Mouse (Mus musculus) natural killer cell, adult 2 months (primary cell): ENCODE data around the gene Pfkl.
"Not testable (repeated sequence)": the region's sequence is repeated elsewhere in the genome, so short reads cannot be mapped to it uniquely, and the experiment has no call there.

Experiments
- DNase-seq, 2 experiments: peaks; one replicate each; pipeline ENCODE4 v3.0.0; 2022; ENCODE audit warnings: low spot score in 2 of 2

The Pfkl gene

GRCm38 (mm10) chr10:78009945-78010293 lies at the start of gene Pfkl:
Gene Pfkl (minus strand): TSS chr10:78010083.
- DNase-seq = no peak

GRCm38 (mm10) chr10:78057056-78057455 lies 47.2 kb upstream of the Pfkl start:
- no peak for DNase-seq

- no peak for DNase-seq
These were observed 45.0 kb upstream of the Pfkl start for GRCm38 (mm10) chr10:78054633-78055565.

GRCm38 (mm10) chr10:78049519-78050035 lies 39.7 kb upstream of the Pfkl start:
- no peak for DNase-seq

- no peak for DNase-seq
These were observed 38.3 kb upstream of the Pfkl start for GRCm38 (mm10) chr10:78048061-78048730.

- no peak for DNase-seq
These were observed 36.5 kb upstream of the Pfkl start for GRCm38 (mm10) chr10:78046388-78046787.

DNA sequence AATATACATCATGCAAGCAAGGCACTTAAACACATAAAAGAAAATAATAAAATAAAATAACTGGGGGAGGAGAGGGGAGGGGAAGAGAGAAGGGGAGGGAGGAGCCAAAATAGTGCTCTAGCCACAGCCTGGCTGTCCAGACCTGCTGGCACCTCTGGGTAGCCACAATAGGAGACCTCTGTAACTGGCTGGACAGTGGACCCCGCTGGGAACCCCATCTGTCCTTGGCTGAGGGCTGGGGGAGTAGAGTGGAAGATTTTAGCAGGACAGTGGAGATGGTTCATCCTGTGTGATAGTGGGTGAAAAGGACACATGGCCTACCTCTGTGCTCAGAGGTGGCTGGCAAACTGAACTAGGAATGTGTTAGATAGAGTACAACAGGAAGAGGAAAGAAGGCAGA lies 34.6 kb upstream of the Pfkl start:
- DNase-seq = no peak

- peak; percentile 41 to 74 for DNase-seq
These were observed 33.5 kb upstream of the Pfkl start, which contains the start of gene Aire for GRCm38 (mm10) chr10:78043406-78043836. Gene Aire (minus strand): TSS chr10:78043610.

DNA sequence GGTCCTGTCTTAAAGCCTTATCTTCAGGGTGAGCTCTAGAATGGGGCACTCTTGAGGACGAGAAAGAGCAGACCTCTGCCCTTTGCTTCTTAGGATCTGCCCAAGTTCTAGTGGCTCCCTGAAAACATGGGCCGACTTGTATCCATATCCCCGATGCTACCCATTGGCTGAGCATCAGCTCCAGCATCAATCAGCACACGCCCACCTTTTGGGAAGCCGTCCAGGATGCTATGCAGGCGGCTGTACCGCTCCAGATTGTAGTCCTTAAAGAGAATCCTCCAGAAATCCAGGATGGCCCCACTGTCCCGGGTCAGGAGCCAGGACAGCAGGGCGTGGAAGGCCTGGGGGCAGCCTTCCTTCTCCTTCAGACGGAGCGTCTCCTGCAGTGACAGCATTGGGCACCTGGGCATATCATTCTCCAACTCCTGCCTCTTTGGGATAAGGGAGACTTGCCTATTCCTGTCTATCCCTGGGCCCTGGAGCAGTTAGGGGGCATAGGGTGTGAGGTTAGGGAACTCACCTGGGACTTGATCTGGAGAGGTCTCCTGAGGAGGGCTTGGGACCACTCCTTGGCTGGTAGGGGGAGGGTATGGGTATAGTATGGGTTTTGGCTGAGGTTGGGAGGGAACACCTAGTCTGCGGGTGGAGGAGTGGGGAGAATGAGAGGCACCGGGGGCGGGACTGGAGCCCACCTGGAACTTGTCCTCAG lies 33.0 kb upstream of the Pfkl start:
- DNase-seq = no peak

DNA sequence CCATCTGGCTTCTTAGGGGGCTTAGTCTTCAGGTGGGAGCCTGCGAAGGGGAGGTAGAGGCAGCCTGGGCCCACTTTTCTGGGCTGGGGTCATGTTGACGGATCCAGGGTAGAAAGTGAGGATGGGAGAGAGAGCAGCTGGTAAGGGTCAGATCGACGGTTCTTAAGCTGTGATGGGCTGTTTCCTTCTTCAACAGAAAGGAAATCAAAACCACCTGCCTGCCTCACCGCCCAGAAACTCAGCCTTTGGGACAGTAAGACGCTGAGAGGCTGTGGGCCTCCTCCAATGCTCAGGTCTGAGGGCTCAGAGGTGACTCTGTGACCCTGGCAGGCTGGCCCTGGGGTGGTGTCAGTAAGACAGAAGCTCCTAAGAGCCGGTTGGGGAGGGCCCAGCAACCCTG lies 32.2 kb upstream of the Pfkl start:
- no peak for DNase-seq

- DNase-seq = no peak
These were observed 31.8 kb upstream of the Pfkl start, which contains the start of gene Dnmt3l for GRCm38 (mm10) chr10:78041647-78042046. Gene Dnmt3l (plus strand): TSS chr10:78041947.

DNA sequence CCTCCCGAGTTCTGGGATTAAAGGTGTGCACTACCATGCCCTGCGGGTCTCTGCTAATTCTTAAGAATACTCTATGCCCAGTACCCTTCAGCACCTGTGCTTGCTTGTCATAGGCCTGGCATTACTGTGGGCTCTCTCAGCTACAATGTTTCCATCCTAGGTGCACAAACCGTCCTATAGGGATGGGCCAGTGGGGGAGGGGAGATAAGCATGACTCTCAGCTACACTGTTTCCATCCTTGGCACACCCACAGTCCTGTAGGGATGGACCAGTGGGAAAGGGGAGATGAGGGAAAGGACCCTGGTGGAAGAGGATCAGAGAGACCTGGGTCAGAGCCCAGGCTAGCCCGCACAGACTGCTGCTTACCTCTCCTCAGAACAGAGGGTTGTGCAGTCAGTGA lies 27.3 kb upstream of the Pfkl start:
- DNase-seq = no peak

GRCm38 (mm10) chr10:78031987-78032386 lies 22.1 kb upstream of the Pfkl start:
- DNase-seq = no peak

DNA sequence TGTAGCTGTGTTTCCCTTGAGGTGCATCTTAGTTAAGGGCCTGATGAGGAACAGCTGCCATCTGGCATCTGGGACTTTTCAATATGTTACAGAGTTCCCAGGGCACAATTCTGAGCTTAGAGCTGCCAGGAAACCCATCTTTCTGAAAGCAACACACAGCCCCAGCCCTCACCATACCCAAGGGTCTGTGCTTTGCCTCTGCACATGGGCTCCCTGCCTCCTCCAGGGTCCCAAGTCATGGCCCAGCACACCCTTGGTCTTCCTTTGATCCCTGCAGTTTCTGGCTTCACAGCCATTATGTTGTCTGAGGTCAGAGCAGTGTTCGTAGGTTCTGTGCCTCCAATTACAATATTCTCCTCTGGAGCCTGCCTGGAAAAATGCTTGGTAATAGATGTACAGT lies 19.2 kb upstream of the Pfkl start:
- no peak for DNase-seq

DNA sequence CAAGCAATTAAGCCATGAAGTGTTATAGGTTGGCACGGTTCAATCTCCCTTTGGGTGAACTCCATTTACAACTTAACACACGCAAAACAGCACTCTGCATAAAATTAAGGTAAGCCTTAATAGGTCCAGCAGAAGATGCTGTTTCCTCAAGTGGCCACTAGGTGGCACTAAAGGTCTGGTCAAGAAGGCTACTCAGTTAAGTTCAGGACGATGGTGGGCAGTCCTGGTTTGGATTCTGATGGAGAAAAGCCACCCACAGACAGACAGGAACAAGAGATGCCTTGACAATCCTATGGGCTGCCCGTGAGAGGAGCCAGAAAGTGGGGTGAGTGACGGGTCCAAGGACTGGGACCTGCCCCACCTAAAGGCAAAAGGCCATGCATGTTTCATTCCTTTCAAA lies 18.2 kb upstream of the Pfkl start:
- DNase-seq = peak; percentile 51 to 72

DNA sequence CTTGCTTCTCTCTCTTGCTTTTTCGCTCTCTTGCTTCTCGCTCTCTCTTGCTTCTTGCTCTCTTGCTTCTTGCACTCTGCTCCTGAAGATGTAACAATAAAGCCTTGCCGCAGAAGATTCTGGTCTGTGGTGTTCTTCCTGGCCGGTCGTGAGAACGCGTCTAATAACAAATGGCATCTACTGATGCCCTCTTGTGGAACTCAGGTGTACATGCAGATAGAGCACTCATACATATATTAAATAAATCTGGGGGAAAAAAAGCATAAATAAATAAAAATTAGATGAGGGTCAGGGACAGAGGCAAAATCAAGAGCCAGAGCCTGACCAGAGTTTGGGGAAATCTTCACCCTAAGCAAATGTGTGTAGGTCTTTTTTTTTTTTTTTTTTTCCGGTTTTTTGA lies 15.6 kb upstream of the Pfkl start:
- not testable (repeated sequence) for DNase-seq

DNA sequence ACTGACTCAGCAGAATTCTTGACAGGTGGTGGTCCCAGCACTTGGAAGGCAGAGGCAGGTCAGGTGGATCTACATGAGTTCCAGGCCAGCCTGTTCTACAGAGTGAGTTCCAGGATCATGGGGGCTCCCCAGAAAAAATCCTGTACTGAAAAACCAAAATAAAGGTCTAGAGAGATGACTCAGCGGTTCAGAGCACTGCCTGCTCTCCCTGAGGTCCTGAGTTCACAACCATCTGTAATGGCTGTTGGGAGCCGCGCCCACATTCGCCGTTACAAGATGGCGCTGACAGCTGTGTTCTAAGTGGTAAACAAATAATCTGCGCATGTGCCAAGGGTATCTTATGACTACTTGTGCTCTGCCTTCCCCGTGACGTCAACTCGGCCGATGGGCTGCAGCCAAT lies 10.1 kb upstream of the Pfkl start:
- not testable (repeated sequence) for DNase-seq

DNA sequence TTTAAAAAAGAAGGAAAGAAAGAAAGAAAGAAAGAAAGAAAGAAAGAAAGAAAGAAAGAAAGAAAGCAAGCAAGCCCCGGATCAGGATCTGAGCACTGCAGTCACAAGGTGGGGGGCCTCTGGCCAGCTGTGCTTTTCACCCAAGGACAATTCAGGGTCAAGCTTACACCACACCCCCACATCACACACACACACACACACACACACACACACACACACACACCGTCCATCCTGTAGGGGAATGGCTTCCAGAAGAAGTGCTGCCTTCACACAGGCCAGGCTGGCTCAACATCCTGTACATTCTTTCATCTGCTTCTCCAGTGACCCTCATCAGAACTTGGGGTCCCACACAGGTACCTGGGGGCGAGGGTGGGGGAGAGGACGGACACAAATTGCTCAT lies 9.4 kb upstream of the Pfkl start:
- no peak for DNase-seq

DNA sequence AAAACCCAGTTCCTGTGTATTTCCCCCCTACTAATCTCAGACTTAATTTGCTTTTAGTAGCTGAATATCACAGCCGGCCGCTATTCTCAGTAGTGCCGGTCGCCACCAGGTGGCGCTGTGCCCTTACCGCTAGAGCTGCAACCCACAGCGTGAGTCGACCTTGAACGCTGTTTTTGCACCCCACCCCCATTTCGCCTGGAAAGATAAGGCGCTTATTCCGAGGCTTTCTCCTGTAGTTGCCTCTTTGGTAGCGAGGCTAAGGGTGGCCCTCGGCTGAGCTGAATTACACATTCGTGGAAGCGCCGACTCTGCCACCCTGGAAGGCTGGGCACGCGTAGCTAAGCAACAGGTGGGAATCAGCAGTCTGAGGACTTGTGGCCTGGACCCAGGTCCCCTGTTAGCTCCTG lies 8.9 kb upstream of the Pfkl start:
- peak; percentile 52 to 74 for DNase-seq

GRCm38 (mm10) chr10:78016366-78016765 lies 6.5 kb upstream of the Pfkl start:
- DNase-seq = no peak

- no peak for DNase-seq
These were observed 5.6 kb upstream of the Pfkl start for GRCm38 (mm10) chr10:78015489-78015888.
